Comparison of ENCODE assay signal across 41 mouse cellular contexts in the genomic region with DNA sequence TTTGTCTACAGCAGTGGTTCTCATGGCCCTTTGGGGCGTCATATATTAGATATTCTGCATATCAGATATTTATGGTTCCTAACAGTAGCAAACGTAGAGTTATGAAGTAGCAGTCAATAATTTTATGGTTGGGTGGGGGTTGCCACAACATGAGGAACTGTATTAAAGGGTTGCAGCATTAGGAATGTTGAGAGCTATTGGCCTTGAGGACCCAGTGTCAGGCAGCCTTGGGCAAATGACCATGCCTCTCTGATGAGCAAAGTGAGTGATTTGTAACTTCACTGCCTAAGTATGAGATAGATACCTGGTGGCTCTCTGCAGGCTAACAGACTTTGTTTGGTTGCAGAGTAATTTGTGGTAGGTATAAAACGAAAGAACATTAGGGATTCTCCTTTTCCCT. TPM values are rescaled to one million over a fixed set of nuclear protein-coding genes. Genes with fewer than 3 reads are reported as not detected.
"Had no signal": no experiment of that assay in that cellular context is flagged by ENCODE, and none has a peak within 500 bp of the region (broad histone marks: within the 10 kb centered on the region; RNA-seq: fewer than 3 reads in every experiment).

No protein-coding gene starts in this region.

- DNase-seq: gastrocnemius, adult 2 months; gastrocnemius, postnatal 10 days; gastrocnemius, postnatal 25 days; heart, adult 18-20 months; heart, postnatal 10 days; heart, postnatal 4 days; kidney, adult 18-20 months; kidney, adult 8-10 months; kidney, postnatal 10 days; kidney, postnatal 25 days; kidney, postnatal 4 days; liver; liver, embryonic 13.5 days had no signal

RNA-seq across cellular contexts. Expression of a gene that starts 54.2 kb away (rescaled TPM):
- total RNA-seq: gastrocnemius, adult 2 months; gastrocnemius, postnatal 10 days; gastrocnemius, postnatal 25 days; gastrocnemius, postnatal 4 days; granulocyte monocyte progenitor cell, adult 5-6 weeks; heart, adult 18-20 months; heart, adult 8-10 months; heart, postnatal 10 days; heart, postnatal 25 days; heart, postnatal 4 days; layer of hippocampus, adult 2 months; layer of hippocampus, postnatal 10 days; layer of hippocampus, postnatal 25 days; left cerebral cortex, adult 2 months; left cerebral cortex, postnatal 14 days; left cerebral cortex, postnatal 36 days had no signal
- polyA plus RNA-seq: heart, embryonic 10.5 days; heart, embryonic 12.5 days; heart, embryonic 14.5 days; heart, embryonic 16.5 days; hindbrain, embryonic 10.5 days; hindbrain, embryonic 12.5 days; hindbrain, embryonic 14.5 days; hindbrain, embryonic 16.5 days; inflammation-experienced regulatory T-cells, adult 6 months; intestine, embryonic 15.5 days; intestine, postnatal 0 days; kidney, embryonic 14.5 days; kidney, embryonic 16.5 days; limb, embryonic 10.5 days; limb, embryonic 12.5 days; limb, embryonic 14.5 days; liver, embryonic 11.5 days; liver, embryonic 13.5 days; liver, embryonic 15.5 days had no signal
